Mouse (Mus musculus): ENCODE measurements at regions not wholly inside any gene's neighbourhood (a gene's known extent, or its start where the extent isn't known, plus 50 kb on each side); places are given as distances from the start of the nearest gene placed in this dataset.
"Not testable (repeated sequence)": the region's sequence is repeated elsewhere in the genome, so short reads cannot be mapped to it uniquely, and the experiment has no call there.

DNA sequence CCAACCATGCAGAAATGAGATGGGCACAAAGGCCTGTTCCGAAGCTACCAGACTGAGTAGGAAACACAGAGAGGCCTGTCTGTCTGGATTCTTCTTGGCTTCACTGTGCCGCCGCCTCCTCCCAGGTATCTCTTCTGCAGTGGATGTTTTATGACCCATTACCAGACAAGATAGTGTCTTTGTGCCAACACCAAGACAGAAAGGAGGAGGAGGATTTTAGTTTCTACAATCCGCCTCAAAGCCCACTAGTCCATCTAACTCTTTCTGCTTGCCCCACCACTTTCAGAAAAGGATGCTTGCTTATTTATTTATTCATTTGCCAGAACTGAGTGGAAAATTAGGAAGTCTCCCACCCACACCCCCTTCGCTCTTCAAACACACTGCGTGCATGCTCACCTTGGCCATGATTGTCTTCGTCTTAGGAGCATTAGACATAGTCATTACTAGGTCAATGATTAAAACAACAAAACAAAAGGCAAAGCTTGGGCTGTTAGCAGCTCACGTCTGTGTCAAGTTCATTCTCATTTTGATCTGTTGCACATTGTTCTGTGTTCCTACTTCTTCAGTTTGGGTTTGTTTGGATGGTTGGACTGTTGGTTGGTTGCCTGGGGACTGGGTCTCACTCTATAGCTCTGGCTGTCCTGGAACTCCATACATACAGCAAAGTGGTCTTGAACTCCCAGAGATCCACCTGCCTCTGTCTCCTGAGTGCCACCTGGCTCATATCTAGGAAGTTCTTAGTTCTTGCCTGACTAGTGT lies 61.7 kb upstream of the Cpm start:
- DNase-seq (ENCODE audit: low read depth, low spot score), result no peak

DNA sequence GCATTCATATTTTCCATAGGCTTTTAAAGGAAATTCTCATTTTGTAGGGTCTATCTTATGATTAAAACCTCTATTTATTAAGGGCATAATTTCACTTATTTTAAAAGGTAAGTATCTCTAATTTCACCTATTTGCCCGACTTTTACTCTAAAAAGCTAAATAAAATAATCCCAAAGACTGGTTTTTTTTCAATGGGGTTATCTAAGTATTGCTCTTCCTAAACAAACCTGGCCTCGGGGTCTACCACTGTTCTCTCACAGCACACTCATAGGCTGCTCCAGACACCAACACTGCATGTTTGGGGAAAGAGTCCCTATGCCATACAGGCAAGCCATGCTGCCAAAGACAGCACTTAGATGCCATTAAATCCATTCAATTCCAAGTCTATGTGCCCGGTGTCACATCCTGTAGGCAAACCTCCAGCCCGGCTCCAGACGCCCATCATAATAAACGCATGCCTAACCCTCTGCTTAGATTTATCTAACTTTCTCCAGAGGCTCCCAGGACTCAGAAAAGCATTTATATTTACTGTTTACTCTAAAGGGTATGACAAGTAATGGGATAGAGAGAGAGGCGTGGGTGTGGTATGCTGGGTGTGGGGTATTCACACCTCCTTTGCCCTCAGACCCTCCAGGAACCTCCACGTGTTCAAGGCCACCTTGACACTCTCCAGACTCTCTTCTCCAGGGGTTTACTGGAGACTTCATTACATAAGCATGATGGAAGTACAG lies 62.5 kb upstream of the Cpm start:
- no peak for DNase-seq (ENCODE audit: low read depth, low spot score)

- peak; percentile 46 for DNase-seq (ENCODE audit: low read depth, low spot score)
These were observed 63.1 kb upstream of the Cpm start for GRCm38 (mm10) chr10:117566204-117566603.

- no peak for DNase-seq (ENCODE audit: low read depth, low spot score)
These were observed 63.7 kb upstream of the Cpm start for GRCm38 (mm10) chr10:117565529-117566086.

DNA sequence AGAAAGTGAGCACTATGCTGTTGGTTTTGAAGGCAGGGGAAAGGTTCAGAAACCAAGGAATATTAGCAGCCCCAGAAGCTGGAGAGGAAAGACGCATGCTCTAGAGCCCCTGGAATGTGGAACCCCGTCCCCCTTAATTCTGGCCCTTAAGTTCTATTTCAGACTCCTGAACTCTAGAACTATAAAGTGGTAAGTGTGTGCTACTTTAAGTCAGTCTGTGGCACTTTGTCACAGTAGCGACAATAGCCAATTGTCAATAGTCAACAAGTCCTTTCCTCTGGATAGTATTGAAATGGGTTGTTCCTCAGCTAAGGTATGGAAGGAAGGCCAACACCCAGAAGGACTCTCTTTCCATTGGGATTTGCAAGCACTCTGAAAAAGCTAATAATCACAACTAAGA lies 64.2 kb upstream of the Cpm start:
- no peak for DNase-seq (ENCODE audit: low read depth, low spot score)

DNA sequence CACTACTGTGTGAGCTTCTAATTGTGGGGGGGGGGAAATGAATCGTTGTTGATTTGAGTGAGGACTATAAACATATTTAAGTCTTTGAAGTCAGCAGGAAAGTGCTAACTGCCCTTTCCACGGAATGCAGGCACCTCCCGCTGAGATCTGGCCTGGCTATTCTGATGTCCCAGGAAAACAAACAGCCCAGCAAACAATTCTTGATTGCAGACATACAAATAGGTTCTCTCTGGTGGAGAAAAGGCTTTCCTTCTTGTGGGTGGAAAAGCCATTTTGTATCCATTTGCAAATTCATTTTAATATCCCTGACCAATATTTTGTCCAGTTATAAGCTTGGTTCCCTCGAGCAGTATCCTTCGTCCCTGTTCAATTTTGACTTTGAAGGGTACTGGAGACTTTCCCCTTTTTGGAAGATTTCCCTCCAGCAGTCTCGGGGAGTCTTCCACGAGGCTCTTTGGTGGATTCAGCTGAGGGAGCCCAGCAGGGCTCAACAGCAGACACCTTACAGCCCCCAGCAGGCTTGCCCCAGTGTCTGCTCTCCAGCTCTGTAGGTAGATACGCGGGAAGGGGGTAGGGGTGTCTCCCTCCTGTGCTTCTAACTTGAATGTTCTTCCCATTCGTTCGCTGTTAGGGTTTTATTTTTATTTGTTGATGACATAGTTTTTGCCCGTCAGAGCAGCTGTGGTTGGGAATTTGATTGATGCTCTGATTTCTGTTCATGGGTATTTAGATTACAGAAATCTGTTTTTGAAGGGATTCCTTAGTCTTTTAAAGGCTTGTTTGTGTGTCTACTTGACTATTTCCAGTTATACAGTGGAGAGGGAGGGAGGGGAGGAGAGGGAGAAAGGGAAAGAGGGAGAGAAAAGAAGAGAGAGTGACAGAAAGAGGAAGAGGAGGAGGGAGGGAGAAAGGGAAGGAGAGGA lies 64.9 kb upstream of the Cpm start:
- DNase-seq (ENCODE audit: low read depth, low spot score), result no peak

DNA sequence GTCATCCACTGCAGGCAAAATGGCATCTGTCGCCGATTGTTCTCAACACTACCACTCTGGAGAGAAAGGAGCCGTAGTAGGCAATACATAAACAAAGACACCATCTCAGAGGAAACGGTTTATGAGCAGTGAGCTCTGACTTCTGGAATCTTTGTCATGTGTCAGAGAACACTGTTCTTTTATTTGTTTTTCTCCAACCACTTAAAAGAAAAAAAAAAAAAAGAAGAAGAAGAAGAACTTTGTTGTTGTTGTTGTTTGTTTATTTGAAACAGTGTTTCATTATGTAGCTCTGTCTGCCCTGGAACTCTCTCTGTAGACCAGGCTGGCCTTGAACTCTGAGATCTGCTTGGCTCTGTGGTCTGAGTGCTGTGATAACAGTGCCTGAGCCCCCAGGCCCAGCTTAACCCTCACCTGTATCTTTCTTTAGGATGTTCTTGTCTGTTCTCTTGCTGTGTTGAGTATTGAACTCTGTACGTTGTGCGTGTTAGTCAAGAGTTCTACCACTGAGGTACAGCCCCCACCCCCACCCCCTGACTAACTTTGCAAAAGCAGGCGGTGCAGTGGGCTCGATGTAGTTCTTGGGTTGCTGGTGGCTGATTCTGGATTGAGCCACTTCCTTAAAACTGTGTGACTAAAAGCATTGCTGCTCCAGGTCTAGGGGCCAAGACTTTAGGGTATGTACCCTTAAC lies 65.7 kb upstream of the Cpm start:
- no peak for DNase-seq (ENCODE audit: low read depth, low spot score)

DNA sequence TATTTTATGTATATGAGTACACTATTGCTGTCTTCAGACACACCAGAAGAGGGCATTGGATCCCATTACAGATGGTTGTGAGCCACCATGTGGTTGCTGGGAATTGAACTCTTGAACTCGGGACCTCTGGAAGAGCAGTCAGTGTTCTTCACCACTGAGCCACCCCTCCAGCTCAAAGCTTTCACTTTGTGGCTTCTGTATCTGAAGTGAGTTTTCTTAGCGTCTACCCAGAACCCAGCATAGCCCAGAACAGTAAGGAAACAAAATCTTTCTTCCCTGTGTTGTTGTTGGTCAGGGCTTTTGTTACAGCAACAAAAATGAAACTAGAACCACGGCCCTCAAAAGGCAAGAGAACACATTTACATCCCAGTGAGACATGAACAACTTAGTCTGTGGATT lies 66.5 kb upstream of the Cpm start:
- not testable (repeated sequence) for DNase-seq (ENCODE audit: low read depth, low spot score)

- no peak for DNase-seq (ENCODE audit: low read depth, low spot score)
These were observed 67.1 kb upstream of the Cpm start for GRCm38 (mm10) chr10:117561909-117562849.

- no peak for DNase-seq (ENCODE audit: low read depth, low spot score)
These were observed 68.0 kb upstream of the Cpm start for GRCm38 (mm10) chr10:117561279-117561820.

DNA sequence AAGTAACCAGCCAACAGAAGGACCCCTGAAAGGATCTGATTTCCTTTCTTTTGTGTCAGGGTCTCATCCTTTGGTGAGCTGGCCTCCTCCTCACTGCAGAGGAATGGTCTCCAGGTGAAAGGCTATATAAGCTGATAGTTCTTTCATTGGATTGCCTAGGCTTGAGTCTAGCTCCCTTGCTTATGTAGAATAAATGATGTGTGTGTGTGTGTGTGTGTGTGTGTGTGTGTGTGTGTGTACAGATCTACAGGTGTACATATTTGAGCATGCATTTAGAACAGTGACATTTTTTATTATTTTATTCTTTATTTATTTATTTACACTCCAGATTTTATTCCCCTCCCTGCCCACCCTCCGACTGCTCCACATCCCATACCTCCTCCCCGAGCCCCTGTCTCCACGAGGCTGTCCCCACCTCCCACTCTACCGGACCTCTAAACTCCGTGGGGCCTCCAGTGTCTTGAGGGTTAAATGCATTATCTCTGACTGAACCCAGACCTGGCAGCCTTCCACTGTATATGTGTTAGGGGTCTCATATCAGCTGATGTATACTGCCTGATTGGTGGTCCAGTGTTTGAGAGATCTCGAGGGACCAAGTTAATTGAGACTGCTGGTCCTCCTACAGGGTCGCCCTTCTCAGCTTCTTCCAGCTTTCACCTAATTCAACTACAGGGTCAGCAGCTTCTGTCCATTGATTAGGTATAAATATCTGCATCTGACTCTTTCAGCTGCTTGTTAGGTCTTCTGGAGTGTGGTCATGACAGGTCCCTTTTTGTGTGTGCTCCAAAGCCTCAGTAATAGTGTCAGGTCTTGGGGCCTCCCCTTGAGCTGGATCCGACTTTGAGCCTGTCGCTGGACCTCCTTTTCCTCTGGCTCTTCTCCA lies 68.7 kb upstream of the Cpm start:
- DNase-seq (ENCODE audit: low read depth, low spot score), result no peak

GRCm38 (mm10) chr10:117559615-117560395 lies 69.5 kb upstream of the Cpm start:
- DNase-seq (ENCODE audit: low read depth, low spot score), result no peak

GRCm38 (mm10) chr10:117558891-117559614 lies 70.2 kb upstream of the Cpm start:
- no peak for DNase-seq (ENCODE audit: low read depth, low spot score)

- no peak for DNase-seq (ENCODE audit: low read depth, low spot score)
These were observed 71.0 kb upstream of the Cpm start for GRCm38 (mm10) chr10:117558292-117558800.

GRCm38 (mm10) chr10:117557666-117558065 lies 71.6 kb upstream of the Cpm start:
- no peak for DNase-seq (ENCODE audit: low read depth, low spot score)

GRCm38 (mm10) chr10:117556851-117557542 lies 72.3 kb upstream of the Cpm start:
- DNase-seq (ENCODE audit: low read depth, low spot score), result no peak

Data from ZHBTc4 (cell line).